16 mouse cellular contexts compared by ENCODE assay signal in genomic region chr12:100234201-100234600, GRCm38 (mm10). TPM values are rescaled to one million over a fixed set of nuclear protein-coding genes. Genes with fewer than 3 reads are reported as not detected.
DNase-seq lines count a peak whose midpoint lies in the region; TF ChIP-seq lines count a peak whose summit lies in the region.
"Had no signal": no experiment of that assay in that cellular context is flagged by ENCODE, and none has a peak within 500 bp of the region (broad histone marks: within the 10 kb centered on the region; RNA-seq: fewer than 3 reads in every experiment).

No protein-coding gene starts in this region.

- peak; percentile 17 for DNase-seq in adrenal gland, adult 2 months
- no peak for DNase-seq in adrenal gland, postnatal 36 days
- no peak for DNase-seq in left cerebral cortex, adult 2 months (ENCODE audit: extremely low spot score in 1 of 2, low spot score in 2 of 2)
- DNase-seq in left cerebral cortex, adult 11 months (ENCODE audit: low spot score): no peak
- DNase-seq in adrenal gland, postnatal 14 days: peak; percentile 56
- no peak for DNase-seq in kidney, postnatal 36 days
- DNase-seq: B cell, adult 2 months; gastrocnemius, postnatal 36 days; heart, adult 11 months; heart, postnatal 10 days; heart, postnatal 36 days; kidney, adult 2 months had no signal

- peak overlapping the region; percentile 9; the same call in 1 of the 2 replicates for H3K27ac ChIP-seq in left cerebral cortex, adult 2 months
- H3K27ac ChIP-seq: forebrain, embryonic 13.5 days; heart, embryonic 15.5 days; hindbrain, embryonic 15.5 days had no signal

- no peak overlapping the region for H3K4me3 ChIP-seq in left cerebral cortex, adult 2 months
- H3K4me3 ChIP-seq: forebrain, embryonic 10.5 days; forebrain, embryonic 13.5 days; heart, embryonic 15.5 days; hindbrain, embryonic 15.5 days had no signal

- TF ChIP-seq CTCF in left cerebral cortex, adult 2 months (IDR thresholded peaks at IDR 0.05): no peak

- intact Hi-C loops in left cerebral cortex, adult 2 months (cut with DNase I): no loop called here

RNA-seq across cellular contexts. Expression of gene Calm1, which starts 35.0 kb away (rescaled TPM):
- 100 to 1,000 TPM; 404 to 437 TPM for total RNA-seq in adrenal gland, adult 2 months (2021)
- 370 and 455 TPM in 2 replicates for polyA plus RNA-seq in adrenal gland, adult 2 months (2012; rRNA removed)
- 100 to 1,000 TPM; 361 to 418 TPM for total RNA-seq in adrenal gland, postnatal 36 days (2021)
- 1,000 to 10,000 TPM; 2,238 to 2,247 TPM for total RNA-seq in left cerebral cortex, adult 2 months (2021)
- 432 and 438 TPM in 2 replicates for total RNA-seq in adrenal gland, postnatal 14 days (2021)

Comparison
In these comparisons a context has a peak if more than half of its experiments do, and no peak if none do; other contexts are left out.
1. DNase-seq: peak in adrenal gland, adult 2 months (single experiment) and adrenal gland, postnatal 14 days (single experiment); none in adrenal gland, postnatal 36 days (0 of 2), left cerebral cortex, adult 2 months (0 of 2), left cerebral cortex, adult 11 months (single experiment) and kidney, postnatal 36 days (0 of 2).